ENCODE assay signal across 28 mouse cellular contexts in genomic region chr2:5402036-5402435, GRCm38 (mm10).
DNase-seq lines count a peak whose midpoint lies in the region; ATAC-seq and TF ChIP-seq lines count a peak whose summit lies in the region.
"Had no signal": no experiment of that assay in that cellular context is flagged by ENCODE, and none has a peak within 500 bp of the region (broad histone marks: within the 10 kb centered on the region; RNA-seq: fewer than 3 reads in every experiment).

No protein-coding gene starts in this region.

- H3K79me2 ChIP-seq in CH12.LX (replicated peaks; ENCODE audit: control insufficient read depth, extremely low read depth, insufficient read depth, poor library complexity, severe bottlenecking), result no peaks in the 10 kb centered on the region

- TF ChIP-seq CTCF in CH12.LX (conservative IDR thresholded peaks at IDR 0.05 in 1 of 2, IDR thresholded peaks at IDR 0.05 in 1 of 2; ENCODE audit: low read depth in 2 of 2, low read length in 2 of 2), result no peak

- H3K27me3 ChIP-seq in CH12.LX (replicated peaks), result no peaks in the 10 kb centered on the region
- no peaks in the 10 kb centered on the region for H3K27me3 ChIP-seq in midbrain, embryonic 11.5 days (ENCODE audit: control insufficient read depth, insufficient read depth, low read length)
- H3K27me3 ChIP-seq in hindbrain, embryonic 13.5 days, result no peaks in the 10 kb centered on the region
- H3K27me3 ChIP-seq: heart, embryonic 12.5 days; heart, embryonic 15.5 days; hindbrain, embryonic 15.5 days; Patski had no signal

- H3K27ac ChIP-seq in CH12.LX (ENCODE audit: insufficient read depth, low read depth), result peak overlapping the region; percentile 80
- H3K27ac ChIP-seq in midbrain, embryonic 11.5 days (ENCODE audit: low read depth, low read length), result no peak overlapping the region
- H3K27ac ChIP-seq in hindbrain, embryonic 13.5 days, result no peak overlapping the region
- H3K27ac ChIP-seq: forebrain, embryonic 10.5 days; gastrocnemius, adult 2 months; heart, embryonic 15.5 days; hindbrain, embryonic 15.5 days had no signal

- TF ChIP-seq POLR2A in CH12.LX (IDR thresholded peaks at IDR 0.05; ENCODE audit: low read depth, low read length), result no peak

- ATAC-seq in activated CD4-positive, CD25-positive, alpha-beta regulatory T cell, adult 4 months, result peak; percentile 50
- ATAC-seq in inflammation-experienced regulatory T-cells, adult 6 months, result peak; percentile 78
- ATAC-seq in midbrain, embryonic 11.5 days (ENCODE audit: low FRiP score), result no peak
- ATAC-seq in hindbrain, embryonic 13.5 days (ENCODE audit: low FRiP score), result no peak
- ATAC-seq: forebrain, embryonic 14.5 days; forebrain, postnatal 0 days; intestine, embryonic 16.5 days; Patski had no signal

- TF ChIP-seq EP300 in CH12.LX (IDR thresholded peaks at IDR 0.05; ENCODE audit: low read length), result no peak

- dilution Hi-C loops in CH12.LX (cut with MboI; ENCODE audit: extremely low pct_ligation_motif_present, extremely low pct_unique_long_range_greater_than_20kb, low sequenced_read_pairs), result no loop called here

- peak overlapping the region in 1 of 3 experiments; percentile 55 for H3K4me3 ChIP-seq in CH12.LX (replicated peaks in 1 of 3; ENCODE audit: low read depth in 2 of 3, low read length in 2 of 3, poor library complexity in 1 of 3)
- H3K4me3 ChIP-seq in midbrain, embryonic 11.5 days (ENCODE audit: low read depth, low read length), result no peak overlapping the region
- no peak overlapping the region for H3K4me3 ChIP-seq in hindbrain, embryonic 13.5 days
- H3K4me3 ChIP-seq: forebrain, embryonic 10.5 days; gastrocnemius, adult 2 months; heart, embryonic 12.5 days; heart, embryonic 15.5 days; hindbrain, embryonic 15.5 days had no signal

- WGBS in midbrain, embryonic 11.5 days, result 93% methylated on average over 12 of the region's 12 CpGs
- 87% methylated on average over 12 of the region's 12 CpGs for WGBS in hindbrain, embryonic 13.5 days

- peaks cover 0 to 5% of the 10 kb centered on the region in 2 experiments for H3K36me3 ChIP-seq in CH12.LX (replicated peaks in 1 of 2; ENCODE audit: control insufficient read depth in 1 of 2, insufficient read depth in 1 of 2, low read length in 1 of 2)
- no peaks in the 10 kb centered on the region for H3K36me3 ChIP-seq in midbrain, embryonic 11.5 days (ENCODE audit: control insufficient read depth, insufficient read depth, low read length)
- H3K36me3 ChIP-seq in hindbrain, embryonic 13.5 days, result no peaks in the 10 kb centered on the region
- H3K36me3 ChIP-seq: forebrain, embryonic 10.5 days; G1E; heart, embryonic 12.5 days; heart, embryonic 15.5 days; hindbrain, embryonic 15.5 days had no signal

- H3K9ac ChIP-seq in CH12.LX (ENCODE audit: insufficient read depth, low read depth), result peak overlapping the region; percentile 39; the same call in 1 of the 2 replicates
- H3K9ac ChIP-seq in midbrain, embryonic 11.5 days (ENCODE audit: low read length), result no peak overlapping the region
- H3K9ac ChIP-seq in hindbrain, embryonic 13.5 days, result no peak overlapping the region
- H3K9ac ChIP-seq: forebrain, postnatal 0 days; heart, embryonic 12.5 days; heart, embryonic 15.5 days; hindbrain, embryonic 15.5 days had no signal

- TF ChIP-seq RAD21 in CH12.LX (IDR thresholded peaks at IDR 0.05; ENCODE audit: low read depth, low read length), result no peak; the same call in 1 of the 2 replicates

- intact Hi-C loops in gastrocnemius, postnatal 14 days (cut with DNase I; ENCODE audit: low total_unique reads), result no loop called here

- in situ Hi-C loops in CH12.LX (cut with MboI; ENCODE audit: low pct_ligation_motif_present, low pct_unique_long_range_greater_than_20kb, low sequenced_read_pairs), result loop anchor here (10.0 kb wide), 1 partner anchor 317 kb away; no protein-coding TSS in a partner anchor

- peak overlapping the region; percentile 91 for H3K4me2 ChIP-seq in CH12.LX (ENCODE audit: insufficient read depth, low read depth, poor library complexity, severe bottlenecking)
- no peak overlapping the region for H3K4me2 ChIP-seq in midbrain, embryonic 11.5 days
- H3K4me2 ChIP-seq in hindbrain, embryonic 13.5 days, result no peak overlapping the region
- H3K4me2 ChIP-seq: heart, embryonic 12.5 days; heart, embryonic 15.5 days; hindbrain, embryonic 15.5 days had no signal

- peaks cover 22 to 61% of the 10 kb centered on the region in 2 experiments for H3K4me1 ChIP-seq in CH12.LX (ENCODE audit: control insufficient read depth in 1 of 2, insufficient read depth in 2 of 2)
- no peaks in the 10 kb centered on the region for H3K4me1 ChIP-seq in midbrain, embryonic 11.5 days (ENCODE audit: control insufficient read depth, insufficient read depth, low read length)
- peaks cover 4% of the 10 kb centered on the region; the same call in 1 of the 2 replicates for H3K4me1 ChIP-seq in hindbrain, embryonic 13.5 days (replicated peaks)
- H3K4me1 ChIP-seq: heart, embryonic 12.5 days; heart, embryonic 15.5 days had no signal

- no peaks in the 10 kb centered on the region for H3K9me3 ChIP-seq in CH12.LX (replicated peaks; ENCODE audit: low read length)
- no peaks in the 10 kb centered on the region for H3K9me3 ChIP-seq in midbrain, embryonic 11.5 days (ENCODE audit: control insufficient read depth, low read length)
- H3K9me3 ChIP-seq in hindbrain, embryonic 13.5 days, result no peaks in the 10 kb centered on the region
- H3K9me3 ChIP-seq: forebrain, embryonic 10.5 days; G1E; heart, embryonic 12.5 days; heart, embryonic 15.5 days; hindbrain, embryonic 15.5 days had no signal

- DNase-seq in CD4-positive helper T cell, adult 2 months (ENCODE audit: low read depth, low spot score), result peak; percentile 52
- peak; percentile 37 for DNase-seq in CH12.LX (ENCODE audit: extremely low read depth)
- DNase-seq in midbrain, embryonic 11.5 days (ENCODE audit: low spot score, missing footprints), result no peak
- DNase-seq in adrenal gland, adult 18-20 months (ENCODE audit: low spot score in 2 of 2), result no peak
- DNase-seq in gastrocnemius, postnatal 14 days, result no peak
- DNase-seq: adrenal gland, adult 2 months; adrenal gland, postnatal 14 days; cerebellum, adult 18-20 months; cerebellum, adult 9-10 months; cerebellum, postnatal 14 days; forebrain, postnatal 0 days; gastrocnemius, adult 2 months; gastrocnemius, postnatal 25 days; heart, adult 18-20 months; heart, postnatal 10 days; heart, postnatal 4 days; kidney, adult 18-20 months had no signal

TF ChIP-seq in CH12.LX, 34 proteins besides CTCF, POLR2A, EP300 and RAD21:
- TF ChIP-seq PAX5 (IDR thresholded peaks at IDR 0.05; ENCODE audit: low read length) (no peak), JUND (conservative IDR thresholded peaks at IDR 0.05; ENCODE audit: low read depth, low read length) (no peak), TBP (conservative IDR thresholded peaks at IDR 0.05; ENCODE audit: low read depth, low read length) (no peak), USF1 (IDR thresholded peaks at IDR 0.05; ENCODE audit: low read depth, low read length) (peak; percentile 43), BHLHE40 (IDR thresholded peaks at IDR 0.05; ENCODE audit: low read depth, low read length) (peak; percentile 51), USF2 (conservative IDR thresholded peaks at IDR 0.05; ENCODE audit: low read depth, low read length) (no peak), MAFK (IDR thresholded peaks at IDR 0.05; ENCODE audit: insufficient replicate concordance, low read length) (no peak), SIN3A (IDR thresholded peaks at IDR 0.05; ENCODE audit: low read length) (no peak), MXI1 (IDR thresholded peaks at IDR 0.05; ENCODE audit: low read depth, low read length) (no peak), MAX (IDR thresholded peaks at IDR 0.05; ENCODE audit: low read length) (no peak; the same call in 1 of the 2 replicates), TCF12 (IDR thresholded peaks at IDR 0.05; ENCODE audit: low read depth, low read length) (no peak), POLR2AphosphoS2 (IDR thresholded peaks at IDR 0.05; ENCODE audit: low read depth, low read length) (no peak), E2F4 (IDR thresholded peaks at IDR 0.05; ENCODE audit: insufficient replicate concordance, low read depth, low read length) (no peak), ZC3H11A (IDR thresholded peaks at IDR 0.05; ENCODE audit: low read depth, low read length) (no peak), MEF2A (IDR thresholded peaks at IDR 0.05; ENCODE audit: borderline replicate concordance, low read depth, low read length) (no peak), SMC3 (IDR thresholded peaks at IDR 0.05; ENCODE audit: low read depth, low read length) (no peak), JUN (IDR thresholded peaks at IDR 0.05; ENCODE audit: insufficient read depth, low read depth, low read length) (no peak), ETS1 (conservative IDR thresholded peaks at IDR 0.05; ENCODE audit: low read depth, low read length) (0 out of 2 replicates have a peak, but pooled peaks have one; percentile 25), IRF4 (IDR thresholded peaks at IDR 0.05; ENCODE audit: low read depth, low read length) (0 out of 2 replicates have a peak, but pooled peaks have one; percentile 27)

Comparison
In these comparisons a context has a peak if more than half of its experiments do, and no peak if none do; other contexts are left out.
1. DNase-seq: peak in CD4-positive helper T cell, adult 2 months (single experiment) and CH12.LX (single experiment); none in midbrain, embryonic 11.5 days (single experiment), adrenal gland, adult 18-20 months (0 of 2) and gastrocnemius, postnatal 14 days (single experiment).
2. ATAC-seq: peak in activated CD4-positive, CD25-positive, alpha-beta regulatory T cell, adult 4 months (single experiment) and inflammation-experienced regulatory T-cells, adult 6 months (single experiment); none in midbrain, embryonic 11.5 days (single experiment) and hindbrain, embryonic 13.5 days (single experiment).